Mouse (Mus musculus): ENCODE results near the gene Rab22a.
A peak's percentile ranks its signal among the peaks of the same experiment; 100 is the strongest.
"Not testable (repeated sequence)": the region's sequence is repeated elsewhere in the genome, so short reads cannot be mapped to it uniquely, and the experiment has no call there.

Gene Rab22a

GRCm38 (mm10) chr2:173659057-173659925, at the start of gene Rab22a:
Gene Rab22a (plus strand): TSS chr2:173659760.
- peak; percentile 100 for DNase-seq (ENCODE audit: low read depth)

DNA sequence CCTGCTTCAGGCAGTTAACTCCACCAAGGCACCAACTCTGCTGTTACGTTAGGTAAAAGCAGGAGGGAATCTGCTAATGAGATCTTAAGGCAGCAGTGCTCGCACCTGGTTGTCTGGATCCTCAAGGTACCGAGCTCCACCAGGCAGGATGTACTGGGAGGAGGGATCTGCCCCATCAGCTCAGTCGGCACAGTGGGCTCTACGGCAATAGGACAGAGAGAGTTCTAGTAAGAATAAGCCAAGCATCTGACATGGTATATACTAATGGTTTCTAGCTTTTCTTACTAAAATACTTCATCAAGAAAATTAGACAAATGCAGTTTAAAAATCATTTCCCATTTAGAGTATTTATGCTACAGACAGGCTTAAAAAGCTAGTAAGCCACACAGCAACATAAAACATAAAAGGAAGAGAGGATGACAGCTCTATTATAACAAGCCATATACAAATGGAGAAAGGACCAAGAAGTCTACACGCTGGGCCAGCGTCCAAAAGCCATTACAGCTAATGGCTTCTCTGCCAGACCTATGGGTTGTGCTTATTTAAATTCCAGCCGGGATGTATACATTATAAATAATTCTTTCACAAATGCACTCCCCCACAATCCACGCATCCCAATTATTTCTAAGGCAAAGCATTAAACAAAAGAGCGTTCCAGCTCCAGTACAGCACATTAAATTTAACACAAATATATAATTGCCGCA, 44.0 kb upstream of the Rab22a start:
- DNase-seq (ENCODE audit: low read depth): no peak

DNA sequence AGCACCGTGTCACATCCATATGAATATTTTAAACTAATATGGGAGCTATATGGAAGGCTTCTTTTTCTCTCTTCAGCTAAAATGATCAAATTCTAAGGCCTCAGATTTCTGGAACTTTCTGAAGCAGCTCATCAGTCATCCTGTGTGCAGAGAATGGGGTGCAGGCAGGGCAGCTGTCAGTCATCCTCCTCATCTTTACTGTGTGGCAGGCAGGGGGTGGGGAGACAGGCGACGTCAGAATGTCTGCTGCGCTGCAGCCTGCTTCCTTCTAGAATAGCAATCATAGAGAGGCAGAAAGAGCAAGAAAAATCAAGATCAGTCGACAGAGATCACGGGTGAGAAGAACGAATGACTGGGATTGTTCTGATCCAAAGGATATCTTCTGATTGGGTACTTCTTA, 43.4 kb upstream of the Rab22a start:
- DNase-seq (ENCODE audit: low read depth): no peak

GRCm38 (mm10) chr2:173619132-173619531, 40.4 kb upstream of the Rab22a start:
- no peak for DNase-seq (ENCODE audit: low read depth)

- peak; percentile 12 for DNase-seq (ENCODE audit: low read depth)
Observed at GRCm38 (mm10) chr2:173620645-173621044, 38.9 kb upstream of the Rab22a start.

GRCm38 (mm10) chr2:173622173-173622601, 37.4 kb upstream of the Rab22a start:
- DNase-seq (ENCODE audit: low read depth): no peak

DNA sequence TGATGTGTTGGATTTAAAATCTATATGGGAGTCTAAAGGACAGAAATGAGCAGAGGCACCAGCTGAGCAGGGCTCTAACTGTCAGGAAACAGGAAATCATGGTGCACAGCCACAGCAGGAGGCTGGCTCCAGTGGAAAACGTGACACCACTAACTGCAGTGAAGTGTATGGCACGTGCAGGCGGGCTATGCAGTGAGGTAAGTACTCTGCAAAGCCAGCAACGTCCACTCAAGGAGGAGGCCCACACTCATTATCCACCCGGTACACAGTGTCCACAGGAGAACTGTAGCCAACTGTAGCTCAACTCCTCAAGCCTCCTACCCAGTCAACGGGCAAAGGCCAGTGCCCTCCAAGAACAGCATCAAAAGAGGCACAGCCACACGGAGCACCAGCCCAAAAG, 34.9 kb upstream of the Rab22a start:
- DNase-seq (ENCODE audit: low read depth): peak; percentile 5

GRCm38 (mm10) chr2:173625786-173626185, 33.8 kb upstream of the Rab22a start:
- DNase-seq (ENCODE audit: low read depth): no peak

DNA sequence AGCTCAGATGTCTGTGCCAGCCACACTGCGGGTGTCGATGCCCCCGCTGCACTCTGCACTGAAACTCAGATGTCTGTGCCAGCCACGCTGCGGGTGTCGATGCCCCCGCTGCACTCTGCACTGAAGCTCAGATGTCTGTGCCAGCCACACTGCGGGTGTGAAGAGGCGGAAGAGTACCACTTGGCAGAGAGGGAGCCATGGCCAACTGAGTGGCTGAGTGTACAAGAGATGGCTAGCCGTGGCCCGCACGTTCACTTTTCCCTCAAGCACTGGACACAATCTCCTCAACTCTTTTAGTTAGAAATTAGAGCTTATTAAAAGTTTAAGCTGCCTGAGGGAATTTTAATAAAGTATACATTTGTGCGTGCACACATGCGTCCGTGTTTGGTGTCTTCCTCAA, 25.5 kb upstream of the Rab22a start:
- DNase-seq (ENCODE audit: low read depth): not testable (repeated sequence)

DNA sequence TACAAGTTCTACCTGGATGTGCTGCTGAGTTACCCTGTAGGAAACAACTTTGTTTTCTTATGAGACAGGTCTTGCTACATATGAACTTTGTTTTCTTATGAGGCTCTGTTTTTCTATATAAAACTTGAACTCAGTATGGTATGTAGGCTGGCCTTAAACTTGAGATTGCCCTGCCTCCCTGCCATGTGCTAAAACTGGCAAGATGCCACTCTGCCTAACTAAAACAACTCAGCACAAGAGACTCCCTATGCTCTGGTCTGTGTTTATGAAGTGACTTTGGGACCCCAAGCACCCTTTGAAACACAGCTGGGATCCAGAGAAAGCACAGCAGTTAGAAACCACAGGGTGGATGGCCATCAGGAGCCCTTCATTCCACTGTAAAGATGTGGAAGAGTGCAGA, 18.2 kb upstream of the Rab22a start:
- no peak for DNase-seq (ENCODE audit: low read depth)

DNA sequence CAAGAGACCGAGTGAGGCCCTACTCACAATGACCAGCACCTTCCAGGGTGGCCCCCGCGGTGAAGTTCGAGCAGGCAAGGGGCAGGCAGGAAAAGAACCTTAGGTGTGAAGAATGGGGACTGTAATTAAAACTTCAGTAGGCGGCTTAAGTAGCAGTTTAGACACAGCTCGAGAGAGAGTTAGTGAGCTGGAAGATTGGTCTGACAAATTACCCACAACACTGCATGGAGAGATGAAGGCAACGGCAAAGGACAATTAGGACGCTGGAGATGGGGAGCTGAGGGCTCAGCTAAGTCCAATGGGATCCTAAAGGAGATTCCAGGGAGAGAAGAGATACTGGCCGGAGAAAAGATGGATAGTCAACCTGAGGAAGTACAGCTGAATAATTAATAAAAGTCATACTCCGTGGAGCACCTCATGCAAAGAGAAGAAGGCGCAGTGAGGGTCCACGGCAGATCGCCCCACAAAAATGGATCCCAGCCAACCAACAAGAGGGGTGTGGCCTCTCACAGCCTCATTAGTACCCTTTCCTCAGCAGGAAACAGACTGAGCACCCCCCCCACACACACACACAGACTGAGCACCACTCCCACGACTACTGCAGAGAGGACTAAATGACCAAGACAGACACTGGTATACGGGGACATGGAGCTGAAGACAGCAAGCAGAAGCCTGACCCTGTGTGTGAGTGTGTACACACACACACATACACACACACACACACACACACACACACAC, 17.1 kb upstream of the Rab22a start:
- no peak for DNase-seq (ENCODE audit: low read depth)

- DNase-seq (ENCODE audit: low read depth): no peak
Observed at GRCm38 (mm10) chr2:173647197-173647911, 12.2 kb upstream of the Rab22a start.

- DNase-seq (ENCODE audit: low read depth): no peak
Observed at GRCm38 (mm10) chr2:173649762-173650161, 9.8 kb upstream of the Rab22a start.

DNA sequence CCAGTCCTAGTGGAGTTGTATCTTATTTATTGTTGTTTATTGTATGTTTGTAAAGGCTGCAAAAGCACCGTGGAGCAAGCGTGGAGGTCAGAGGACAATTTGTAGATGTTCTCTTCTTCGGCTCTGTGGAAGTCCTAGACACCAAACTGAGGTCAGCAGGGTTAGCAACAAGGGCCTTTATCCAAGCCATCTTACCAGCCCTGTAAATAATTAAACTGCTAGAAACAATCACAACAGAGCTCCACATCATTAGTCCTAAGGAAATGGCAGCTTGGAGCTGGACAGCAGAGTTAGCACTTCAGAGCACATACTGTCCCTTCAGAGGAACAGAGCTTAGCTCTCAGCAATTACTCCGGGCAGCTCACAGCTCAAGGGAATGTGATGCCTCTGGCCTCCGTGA, 6.0 kb upstream of the Rab22a start:
- no peak for DNase-seq (ENCODE audit: low read depth)

DNA sequence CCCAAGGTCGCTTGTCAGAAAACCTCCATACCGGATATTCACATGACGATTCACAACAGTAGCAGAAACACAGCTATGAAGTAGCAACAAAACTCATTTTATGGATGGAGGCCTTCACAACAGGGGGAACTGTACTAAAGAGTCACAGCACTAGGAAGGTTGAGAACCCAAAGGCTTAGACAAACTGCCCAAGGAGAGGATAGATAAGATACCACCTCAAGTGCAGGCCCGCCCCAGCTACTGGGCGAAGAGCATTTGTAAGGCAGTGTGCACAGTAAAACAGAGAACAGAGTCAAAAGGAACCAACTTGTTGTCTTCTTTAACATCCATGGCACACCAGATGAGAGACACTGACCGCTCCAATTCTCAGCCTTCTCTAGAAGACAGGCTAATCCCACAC, 1.8 kb upstream of the Rab22a start:
- DNase-seq (ENCODE audit: low read depth): no peak

DNA sequence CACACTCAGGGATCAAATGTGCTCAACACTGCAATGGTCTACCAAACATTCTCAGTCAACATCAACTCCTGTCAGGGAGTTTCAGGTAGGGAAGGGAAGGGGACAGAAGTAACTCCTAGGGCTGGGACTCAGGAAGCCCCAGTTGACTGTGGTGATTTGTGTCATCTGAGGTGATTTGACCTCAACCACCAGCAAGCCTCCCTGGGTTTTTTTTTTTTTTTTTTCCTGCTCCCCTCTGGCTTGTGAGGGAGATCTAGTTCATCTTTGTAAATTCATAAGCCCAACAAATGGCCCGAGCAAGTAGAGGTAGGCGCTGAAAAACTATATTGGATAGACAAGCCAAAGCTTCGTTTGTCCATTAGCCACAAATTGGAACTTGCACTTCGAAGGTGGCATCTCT, 1.0 kb upstream of the Rab22a start:
- DNase-seq (ENCODE audit: low read depth): peak; percentile 26

GRCm38 (mm10) chr2:173659926-173660684, 545 bp downstream of the Rab22a start:
- DNase-seq (ENCODE audit: low read depth): peak; percentile 71

DNA sequence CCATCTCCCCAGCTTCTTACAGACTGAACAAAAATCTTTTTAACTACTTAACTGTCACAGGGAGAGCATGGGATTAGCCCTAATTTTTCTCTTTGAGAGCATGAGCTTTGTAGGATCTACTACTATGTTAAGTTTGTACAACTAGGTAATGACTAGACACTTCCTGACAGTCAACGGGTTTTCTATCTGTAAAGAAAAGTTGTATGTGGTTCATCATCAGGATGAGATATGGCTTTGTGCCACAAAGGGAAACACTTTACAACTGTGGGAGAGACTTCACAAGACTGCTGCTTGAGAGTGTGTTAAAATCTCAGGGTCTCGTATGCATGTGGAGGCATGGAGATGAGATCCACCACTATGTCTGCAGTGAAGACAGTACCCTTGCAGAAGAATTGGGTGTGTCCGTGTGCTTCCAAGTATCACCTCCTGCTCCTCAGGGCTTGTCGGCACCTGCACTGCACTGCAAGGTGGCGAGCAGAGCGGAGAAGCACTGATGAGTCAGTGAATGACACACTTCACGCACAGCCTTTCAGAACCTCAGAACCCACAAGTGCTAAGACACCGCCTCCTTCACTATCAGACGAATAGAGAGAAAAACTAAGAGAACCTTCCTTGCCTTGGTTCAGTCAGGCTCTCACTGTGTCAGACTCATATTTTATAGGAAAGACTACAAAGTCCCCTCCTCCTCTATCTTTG, 2.8 kb downstream of the Rab22a start:
- DNase-seq (ENCODE audit: low read depth): no peak

GRCm38 (mm10) chr2:173664736-173665135, 5.2 kb downstream of the Rab22a start:
- no peak for DNase-seq (ENCODE audit: low read depth)

- no peak for DNase-seq (ENCODE audit: low read depth)
Observed at GRCm38 (mm10) chr2:173665271-173665670, 5.7 kb downstream of the Rab22a start.

- DNase-seq (ENCODE audit: low read depth): no peak
Observed at GRCm38 (mm10) chr2:173666876-173667275, 7.3 kb downstream of the Rab22a start.
